Mouse (Mus musculus): ENCODE results near the gene Inhba. TPM values are rescaled to one million over a fixed set of nuclear protein-coding genes. Genes with fewer than 3 reads are reported as not detected.

Gene Inhba
- polyA plus RNA-seq, 1 experiment from 2014 or later = 11.7 TPM

GRCm38 (mm10) chr13:16032935-16033592 is 21.4 kb downstream of the Inhba start:
- 81% methylated on average over 6 of the region's 6 CpGs for WGBS
- no peak overlapping the region for H3K9ac ChIP-seq (ENCODE audit: low read length)
- ATAC-seq (replicated peaks; ENCODE audit: extremely low read depth, insufficient read depth, low FRiP score) = no peak
- H3K9me3 ChIP-seq (replicated peaks; ENCODE audit: control insufficient read depth, low read length) = no peaks in the 10 kb centered on the region
- no peaks in the 10 kb centered on the region for H3K27me3 ChIP-seq (ENCODE audit: control insufficient read depth, insufficient read depth, low read length)
- no peaks in the 10 kb centered on the region for H3K4me1 ChIP-seq (ENCODE audit: control insufficient read depth, insufficient read depth, low read length)
- no peak overlapping the region for H3K4me3 ChIP-seq (ENCODE audit: low read length)
- no peaks in the 10 kb centered on the region for H3K36me3 ChIP-seq (ENCODE audit: control insufficient read depth, insufficient read depth)
- H3K4me2 ChIP-seq (ENCODE audit: low read depth, low read length) = no peak overlapping the region
- no peak overlapping the region for H3K27ac ChIP-seq (ENCODE audit: low read length)

GRCm38 (mm10) chr13:16069079-16069478 is 57.4 kb downstream of the Inhba start:
- Histone ChIP-seq H3K9ac (ENCODE audit: low read length) (no peak overlapping the region), H3K36me3 (ENCODE audit: control insufficient read depth, insufficient read depth) (no peaks in the 10 kb centered on the region), H3K4me2 (ENCODE audit: low read depth, low read length) (no peak overlapping the region), H3K4me3 (ENCODE audit: low read length) (no peak overlapping the region), H3K4me1 (ENCODE audit: control insufficient read depth, insufficient read depth, low read length) (no peaks in the 10 kb centered on the region), H3K27ac (ENCODE audit: low read length) (no peak overlapping the region), H3K9me3 (replicated peaks; ENCODE audit: control insufficient read depth, low read length) (no peaks in the 10 kb centered on the region), H3K27me3 (ENCODE audit: control insufficient read depth, insufficient read depth, low read length) (no peaks in the 10 kb centered on the region)
- ATAC-seq (replicated peaks; ENCODE audit: extremely low read depth, insufficient read depth, low FRiP score) = no peak
- 81% methylated on average over 2 of the region's 2 CpGs for WGBS

GRCm38 (mm10) chr13:16077276-16077675 is 65.6 kb downstream of the Inhba start:
- ATAC-seq (replicated peaks; ENCODE audit: extremely low read depth, insufficient read depth, low FRiP score) = no peak; the same call in 1 of the 2 replicates
- Histone ChIP-seq H3K27ac (ENCODE audit: low read length) (no peak overlapping the region), H3K36me3 (ENCODE audit: control insufficient read depth, insufficient read depth) (no peaks in the 10 kb centered on the region), H3K27me3 (ENCODE audit: control insufficient read depth, insufficient read depth, low read length) (no peaks in the 10 kb centered on the region), H3K4me2 (ENCODE audit: low read depth, low read length) (no peak overlapping the region), H3K9me3 (replicated peaks; ENCODE audit: control insufficient read depth, low read length) (no peaks in the 10 kb centered on the region), H3K9ac (ENCODE audit: low read length) (no peak overlapping the region), H3K4me1 (ENCODE audit: control insufficient read depth, insufficient read depth, low read length) (no peaks in the 10 kb centered on the region), H3K4me3 (ENCODE audit: low read length) (no peak overlapping the region)
- 43% methylated on average over 5 of the region's 5 CpGs for WGBS

GRCm38 (mm10) chr13:16078216-16078731 is 66.6 kb downstream of the Inhba start:
- Histone ChIP-seq H3K9ac (ENCODE audit: low read length) (no peak overlapping the region), H3K27me3 (ENCODE audit: control insufficient read depth, insufficient read depth, low read length) (no peaks in the 10 kb centered on the region), H3K27ac (ENCODE audit: low read length) (no peak overlapping the region), H3K36me3 (ENCODE audit: control insufficient read depth, insufficient read depth) (no peaks in the 10 kb centered on the region), H3K9me3 (replicated peaks; ENCODE audit: control insufficient read depth, low read length) (no peaks in the 10 kb centered on the region), H3K4me3 (ENCODE audit: low read length) (no peak overlapping the region), H3K4me2 (ENCODE audit: low read depth, low read length) (no peak overlapping the region), H3K4me1 (ENCODE audit: control insufficient read depth, insufficient read depth, low read length) (no peaks in the 10 kb centered on the region)
- WGBS = 58% methylated on average over 7 of the region's 7 CpGs
- ATAC-seq (replicated peaks; ENCODE audit: extremely low read depth, insufficient read depth, low FRiP score) = no peak

DNA sequence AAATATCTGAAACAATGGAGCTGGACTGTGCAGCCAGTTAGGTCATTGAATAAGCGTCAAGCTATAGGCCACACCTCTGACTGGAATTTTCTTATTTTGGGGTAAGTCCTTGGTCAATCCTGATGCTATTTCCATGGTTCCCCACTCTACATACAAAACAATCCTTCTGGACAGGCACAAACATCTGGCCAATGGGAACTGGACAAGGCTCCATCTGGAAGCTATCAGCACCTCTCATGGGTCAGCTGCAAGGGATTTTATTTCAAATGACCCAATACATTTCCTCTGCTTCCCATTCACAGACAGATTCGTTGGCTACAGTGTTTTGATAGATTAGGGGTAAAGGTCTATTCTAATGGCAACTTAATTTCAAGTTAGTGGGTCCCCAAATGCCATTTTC is 68.6 kb downstream of the Inhba start:
- ATAC-seq (replicated peaks; ENCODE audit: extremely low read depth, insufficient read depth, low FRiP score) = no peak
- H3K4me3 ChIP-seq (ENCODE audit: low read length) = no peak overlapping the region
- H3K4me1 ChIP-seq (ENCODE audit: control insufficient read depth, insufficient read depth, low read length) = no peaks in the 10 kb centered on the region
- no peak overlapping the region for H3K4me2 ChIP-seq (ENCODE audit: low read depth, low read length)
- H3K27me3 ChIP-seq (ENCODE audit: control insufficient read depth, insufficient read depth, low read length) = no peaks in the 10 kb centered on the region
- no peaks in the 10 kb centered on the region for H3K36me3 ChIP-seq (ENCODE audit: control insufficient read depth, insufficient read depth)
- WGBS = 53% methylated on average over 2 of the region's 2 CpGs
- no peak overlapping the region for H3K27ac ChIP-seq (ENCODE audit: low read length)
- H3K9ac ChIP-seq (ENCODE audit: low read length) = no peak overlapping the region
- H3K9me3 ChIP-seq (replicated peaks; ENCODE audit: control insufficient read depth, low read length) = no peaks in the 10 kb centered on the region

Measured in heart, embryonic 16.5 days (tissue).